Mouse (Mus musculus) heart, adult 2 months (tissue): ENCODE measurements around the gene Elovl6. TPM values are rescaled to one million over a fixed set of nuclear protein-coding genes. Genes with fewer than 3 reads are reported as not detected.

ENCODE experiments used
- DNase-seq, 2 experiments: peaks; one replicate each; pipeline ENCODE4 v3.0.0; 2021
- H3K27ac ChIP-seq: fragments of 200-600 bp; 2 replicates; pipeline ENCODE4 v1.8.1; 2022
- H3K27me3 ChIP-seq: fragments of 200-500 bp; 2 replicates; pipeline ENCODE4 v1.6.1; 2012; ENCODE audit warnings: mild to moderate bottlenecking, low read length, inconsistent platforms, mixed read lengths; ENCODE audit not compliant: control insufficient read depth, insufficient read depth
- H3K36me3 ChIP-seq: fragments of 200-500 bp; 2 replicates; pipeline ENCODE4 v1.6.1; 2012; ENCODE audit warnings: low read length, inconsistent platforms; ENCODE audit not compliant: control insufficient read depth, insufficient read depth
- H3K4me1 ChIP-seq: fragments of 200-500 bp; 2 replicates; pipeline ENCODE4 v1.6.1; 2011; ENCODE audit warnings: low read length; ENCODE audit not compliant: control insufficient read depth, insufficient read depth
- H3K4me3 ChIP-seq: fragments of 200-600 bp; 2 replicates; pipeline ENCODE4 v1.8.1; 2022
- H3K79me2 ChIP-seq: fragments of 200-500 bp; replicated peaks from 2 replicates; pipeline ENCODE4 v1.6.1; 2012; ENCODE audit warnings: mild to moderate bottlenecking, inconsistent platforms, low read length, moderate library complexity, mixed read lengths; ENCODE audit not compliant: control insufficient read depth, insufficient read depth
- H3K9ac ChIP-seq: fragments of 200-500 bp; 2 replicates; pipeline ENCODE4 v1.6.1; 2012; ENCODE audit warnings: low read depth, mild to moderate bottlenecking, control low read depth, inconsistent platforms, low read length, mixed read lengths
- CTCF ChIP-seq: fragments of 200-600 bp; IDR thresholded peaks from 2 replicates; pipeline ENCODE4 v1.8.1; 2022; ENCODE audit warnings: antibody characterized with exemption, mild to moderate bottlenecking, moderate library complexity
- EP300 ChIP-seq: fragments of 200-500 bp; IDR thresholded peaks from 2 replicates; pipeline ENCODE4 v1.6.1; 2011; ENCODE audit warnings: low read depth, low read length, control low read depth; ENCODE audit not compliant: insufficient read depth
- POLR2A ChIP-seq: fragments of 200-500 bp; IDR thresholded peaks from 2 replicates; pipeline ENCODE4 v1.6.1; 2011; ENCODE audit warnings: mild to moderate bottlenecking, low read depth, low read length, control low read depth; ENCODE audit not compliant: insufficient read depth
- WGBS: fragments of 180-500 bp; shearing (Covaris S2); methylation state at CpG from one replicate; pipeline ENCODE4 v1.1.7; 2018; 5-methylcytosine and 5-hydroxymethylcytosine counted together
- intact Hi-C: fragments of 180-260 bp; cut with DNase I; formaldehyde crosslinking; loops from one replicate; pipeline ENCODE4 v1.15.1; 2025
- polyA plus RNA-seq: library from polyadenylated mRNA; depleted of rRNA; stranded (reverse); fragments of >200 nt; gene quantifications from 2 replicates; pipeline ENCODE4 v1.2.3, GENCODE M21; 2012
- total RNA-seq, 2 experiments: library from RNA; stranded (reverse); gene quantifications; 2 replicates each; pipeline ENCODE4 v1.2.3; 2021

Elovl6 gene
- total and polyA plus RNA-seq, 3 experiments = 1.3 to 19.8 (median 1.7) TPM

DNA sequence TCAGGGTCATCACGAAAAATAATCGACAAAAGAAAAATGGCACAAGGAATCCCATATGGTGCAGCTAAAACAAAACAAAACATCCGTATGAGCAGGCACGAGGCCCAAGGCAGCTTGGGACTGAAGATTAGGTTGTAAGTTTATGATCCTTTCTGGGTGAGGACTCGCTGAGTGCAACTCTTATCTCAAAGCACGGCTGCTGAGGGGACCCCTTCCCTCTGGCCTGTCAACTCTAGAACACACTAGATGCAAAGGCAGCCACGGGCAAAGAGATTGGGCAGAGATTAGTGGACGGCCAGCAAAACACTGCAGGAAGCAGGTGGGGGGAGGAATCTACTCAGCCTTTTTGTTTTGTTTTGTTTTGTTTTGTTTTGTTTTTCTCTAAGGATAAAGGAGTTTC is 101.4 kb downstream of the Elovl6 start:
- H3K27me3 ChIP-seq = no peaks in the 10 kb centered on the region
- no peak for TF ChIP-seq EP300
- TF ChIP-seq CTCF = no peak
- TF ChIP-seq POLR2A = no peak
- no peaks in the 10 kb centered on the region for H3K79me2 ChIP-seq
- no peaks in the 10 kb centered on the region for H3K36me3 ChIP-seq
- DNase-seq = no peak
- 42% methylated on average over 8 of the region's 8 CpGs for WGBS
- intact Hi-C loops = loop anchor here (5.0 kb wide), 2 partner anchors 96 to 331 kb away; no protein-coding TSS in a partner anchor
- H3K9ac ChIP-seq = no peak overlapping the region
- no peaks in the 10 kb centered on the region for H3K4me1 ChIP-seq
- H3K4me3 ChIP-seq = no peak overlapping the region
- H3K27ac ChIP-seq = no peak overlapping the region

DNA sequence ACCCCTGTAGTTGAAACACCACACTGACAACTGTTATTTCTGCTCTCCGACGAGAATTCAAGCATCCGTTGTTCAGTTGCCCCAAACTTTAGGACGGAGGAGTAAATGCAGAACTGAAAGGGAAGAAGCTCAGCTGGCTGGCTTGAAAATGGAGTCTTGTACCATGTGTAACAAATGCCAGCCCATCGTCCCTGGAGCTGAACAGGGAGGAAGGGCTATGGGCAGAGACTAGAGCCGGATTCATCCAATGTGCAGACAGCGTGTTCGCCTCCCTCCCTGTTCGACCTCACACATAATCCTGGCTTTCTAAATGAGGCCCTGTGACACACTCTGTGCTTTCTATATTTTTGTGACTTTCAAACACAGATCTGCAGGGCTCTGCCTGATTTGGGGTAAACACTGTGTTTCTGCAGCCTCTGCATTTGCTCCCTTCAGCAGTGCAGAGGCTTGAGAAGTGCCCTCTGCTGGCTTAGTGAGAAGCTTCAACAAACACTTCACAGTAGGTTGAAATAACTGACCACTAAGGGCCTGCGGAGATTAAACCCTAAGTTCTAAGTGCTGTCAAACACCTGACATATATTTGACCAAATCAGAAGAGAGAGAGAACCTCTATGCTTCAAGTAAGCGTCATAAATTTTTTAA is 102.2 kb downstream of the Elovl6 start:
- 81% methylated on average over 11 of the region's 11 CpGs for WGBS
- H3K36me3 ChIP-seq = no peaks in the 10 kb centered on the region
- intact Hi-C loops = loop anchor here (5.0 kb wide), 2 partner anchors 97 to 332 kb away; no protein-coding TSS in a partner anchor
- TF ChIP-seq POLR2A (no peak), CTCF (peak; percentile 68)
- no peaks in the 10 kb centered on the region for H3K79me2 ChIP-seq
- H3K4me3 ChIP-seq = no peak overlapping the region
- no peaks in the 10 kb centered on the region for H3K4me1 ChIP-seq
- H3K27ac ChIP-seq = no peak overlapping the region
- H3K27me3 ChIP-seq = no peaks in the 10 kb centered on the region
- no peak overlapping the region for H3K9ac ChIP-seq
- DNase-seq = no peak

DNA sequence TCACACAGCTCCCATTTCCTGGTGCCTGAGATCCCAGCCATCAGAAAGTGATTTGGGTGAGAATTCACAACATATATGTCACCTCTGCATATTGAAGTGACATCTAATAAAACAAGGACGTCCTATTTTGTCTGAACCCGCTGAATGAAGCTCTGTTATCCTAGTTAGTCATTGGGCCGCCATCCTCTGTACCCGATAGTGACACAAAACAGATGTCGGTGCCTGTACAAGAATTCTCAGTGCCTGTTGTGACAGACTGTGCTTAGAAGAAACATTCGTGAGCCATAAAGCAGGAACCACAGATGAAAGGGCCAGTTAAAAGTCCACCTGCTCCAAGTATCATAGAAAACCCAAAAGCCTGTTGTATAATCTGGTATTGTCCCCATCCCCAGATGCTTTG is 105.3 kb downstream of the Elovl6 start:
- intact Hi-C loops = no loop called here
- TF ChIP-seq EP300 (no peak), POLR2A (no peak), CTCF (no peak)
- 72% methylated on average over 6 of the region's 6 CpGs for WGBS

DNA sequence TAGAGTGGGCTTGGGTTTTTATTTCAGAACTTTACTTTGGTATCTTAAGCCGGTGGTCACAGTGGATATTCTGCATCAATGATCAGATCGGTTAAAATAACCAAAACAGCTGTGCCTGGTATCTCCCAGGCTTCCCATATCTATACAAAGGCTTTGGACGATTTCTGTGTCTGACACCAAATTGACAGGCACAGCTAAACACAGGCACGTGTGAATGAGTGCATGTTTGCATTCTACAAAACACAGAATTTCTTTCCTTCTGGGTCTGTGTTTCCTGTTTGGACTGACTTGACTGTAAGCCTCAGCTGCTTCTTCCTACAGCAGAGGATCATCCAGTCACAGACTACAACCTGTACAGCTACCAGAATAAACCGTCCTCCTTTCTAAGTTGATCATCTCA is 107.5 kb downstream of the Elovl6 start:
- H3K4me1 ChIP-seq = no peaks in the 10 kb centered on the region
- intact Hi-C loops = no loop called here
- 63% methylated on average over 5 of the region's 5 CpGs for WGBS

More for the DNA sequence above, 105.3 kb downstream of the Elovl6 start:
- no peak overlapping the region for H3K27ac ChIP-seq
- no peak overlapping the region for H3K4me3 ChIP-seq
- no peaks in the 10 kb centered on the region for H3K27me3 ChIP-seq
- H3K79me2 ChIP-seq = no peaks in the 10 kb centered on the region
- DNase-seq = no peak
- no peak overlapping the region for H3K9ac ChIP-seq
- H3K36me3 ChIP-seq = no peaks in the 10 kb centered on the region
- no peaks in the 10 kb centered on the region for H3K4me1 ChIP-seq

DNA sequence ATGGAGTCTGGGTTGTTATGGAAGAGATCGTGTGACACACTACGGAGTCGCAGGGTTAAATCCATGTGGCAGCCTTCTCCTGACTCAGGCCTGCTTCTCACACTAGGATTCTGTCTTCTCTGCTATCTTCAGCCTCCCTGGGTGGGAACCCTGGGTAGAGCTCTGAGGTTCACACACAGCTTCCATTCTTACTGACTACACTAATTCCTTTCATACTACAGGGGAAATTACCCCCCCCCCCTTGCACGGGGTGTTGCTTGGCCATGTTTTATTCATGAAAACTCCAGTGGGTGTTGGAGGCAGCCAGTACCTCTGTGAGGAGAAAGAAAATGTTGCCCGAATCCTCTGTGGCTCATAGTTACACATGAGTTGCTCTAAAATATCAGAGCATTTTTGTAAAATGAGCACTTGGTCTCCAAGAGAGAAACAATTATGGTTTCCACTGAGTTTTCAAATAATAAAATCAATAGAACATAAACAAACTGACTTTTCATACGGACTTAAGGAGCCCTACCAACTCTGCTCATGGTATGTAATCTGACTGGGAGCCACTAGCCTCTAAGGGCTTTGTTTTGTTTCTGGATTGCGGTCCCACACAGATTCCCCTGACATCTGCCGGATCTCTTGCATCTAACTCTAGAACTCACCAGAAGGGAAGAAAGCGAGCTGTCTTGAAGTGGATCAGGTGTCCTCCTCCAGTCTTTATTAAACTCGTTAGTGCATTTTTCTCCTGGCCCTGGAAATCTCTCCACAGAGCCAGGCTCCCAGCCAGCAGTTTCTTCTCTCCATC is 108.3 kb downstream of the Elovl6 start:
- intact Hi-C loops = no loop called here
- WGBS = 83% methylated on average over 10 of the region's 10 CpGs
- H3K9ac ChIP-seq = no peak overlapping the region
- H3K79me2 ChIP-seq = no peaks in the 10 kb centered on the region
- no peaks in the 10 kb centered on the region for H3K36me3 ChIP-seq
- H3K27me3 ChIP-seq = no peaks in the 10 kb centered on the region
- H3K4me3 ChIP-seq = no peak overlapping the region
- TF ChIP-seq POLR2A (no peak), CTCF (no peak), EP300 (no peak)
- no peak overlapping the region for H3K27ac ChIP-seq
- no peak for DNase-seq
- H3K4me1 ChIP-seq = no peaks in the 10 kb centered on the region

More for the DNA sequence above, 107.5 kb downstream of the Elovl6 start:
- Histone ChIP-seq H3K79me2 (no peaks in the 10 kb centered on the region), H3K4me3 (no peak overlapping the region), H3K36me3 (no peaks in the 10 kb centered on the region), H3K9ac (no peak overlapping the region), H3K27ac (no peak overlapping the region), H3K27me3 (no peaks in the 10 kb centered on the region)
- TF ChIP-seq EP300 (no peak), CTCF (no peak), POLR2A (no peak)
- DNase-seq = no peak

DNA sequence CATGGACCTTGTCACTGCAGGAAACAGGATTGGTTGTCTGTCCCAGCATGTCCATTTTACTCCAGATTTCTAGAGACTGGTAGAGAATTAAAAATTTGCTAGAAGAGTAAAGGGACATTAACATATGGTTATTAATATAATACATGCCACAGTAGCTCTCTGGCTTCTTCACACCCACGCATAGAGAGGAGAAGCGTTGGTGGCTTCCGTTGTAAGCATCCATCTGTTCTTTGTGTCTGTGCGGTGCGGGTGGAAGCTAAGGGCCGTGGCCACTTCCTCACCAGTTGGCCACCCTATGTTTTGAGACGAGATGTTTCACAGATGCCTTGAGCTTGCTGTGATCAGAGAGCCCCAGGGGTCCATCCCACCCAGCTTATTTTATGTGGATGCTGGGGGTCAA is 109.5 kb downstream of the Elovl6 start:
- no peaks in the 10 kb centered on the region for H3K27me3 ChIP-seq
- no peaks in the 10 kb centered on the region for H3K79me2 ChIP-seq
- H3K27ac ChIP-seq = no peak overlapping the region
- no peak overlapping the region for H3K4me3 ChIP-seq
- no peaks in the 10 kb centered on the region for H3K4me1 ChIP-seq
- no peak for DNase-seq
- intact Hi-C loops = no loop called here
- no peak overlapping the region for H3K9ac ChIP-seq
- TF ChIP-seq CTCF (no peak), EP300 (no peak), POLR2A (no peak)
- no peaks in the 10 kb centered on the region for H3K36me3 ChIP-seq
- WGBS = 75% methylated on average over 7 of the region's 7 CpGs
